Mouse (Mus musculus) megakaryocyte, embryonic 14.5 days (primary cell): ENCODE data around the gene 6030408B16Rik.

Source experiments
- FLI1 ChIP-seq: IDR thresholded peaks from 2 replicates; pipeline ENCODE4 v1.6.1; 2012; ENCODE audit warnings: low read length, inconsistent platforms, mixed read lengths
- GATA1 ChIP-seq: IDR thresholded peaks from 3 replicates; pipeline ENCODE4 v1.6.1; 2012; ENCODE audit warnings: mixed read lengths, low read length, inconsistent platforms, borderline replicate concordance

DNA sequence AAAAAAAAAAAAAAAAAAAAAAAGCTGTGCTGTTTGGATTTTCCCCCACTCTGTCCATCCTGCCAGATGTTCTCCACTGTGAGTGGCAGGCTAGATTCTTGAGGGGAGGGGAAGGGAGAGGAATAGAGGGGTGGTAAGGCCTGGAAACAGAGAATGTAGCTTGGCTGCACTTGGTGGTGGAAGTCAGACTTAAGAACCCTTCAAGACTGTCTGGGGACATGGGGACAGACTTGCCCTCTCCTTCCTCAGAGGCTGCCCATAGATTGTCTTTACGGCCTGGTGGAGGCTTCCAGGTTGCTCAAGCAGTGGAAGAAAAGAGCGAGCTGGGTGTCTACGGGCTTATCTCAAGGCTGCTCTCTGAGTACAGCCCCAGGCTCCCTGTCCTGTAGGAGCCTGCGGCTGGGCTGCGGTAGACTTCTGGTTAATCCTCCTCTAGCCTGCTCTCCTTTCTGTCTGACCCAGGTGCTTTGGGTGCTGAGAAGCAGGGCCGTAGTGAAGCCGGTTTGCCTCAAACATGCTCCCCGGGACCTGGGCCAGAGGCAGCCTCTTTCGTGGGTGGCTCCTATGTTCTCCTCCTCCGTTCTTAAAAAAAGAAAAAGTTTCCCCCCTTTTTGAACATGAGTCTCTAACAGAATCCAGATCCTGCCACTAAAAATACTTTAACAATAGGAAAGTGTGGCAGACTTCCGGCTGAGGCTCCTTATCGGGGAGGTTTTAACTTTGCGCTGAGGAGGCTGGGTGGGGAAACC, 32.0 kb upstream of the 6030408B16Rik start:
- TF ChIP-seq GATA1 (no peak), FLI1 (no peak)
